Mouse (Mus musculus): ENCODE measurements around the gene Fstl1. TPM values are rescaled to one million over a fixed set of nuclear protein-coding genes. Genes with fewer than 3 reads are reported as not detected.

Fstl1 gene
- total and polyA plus RNA-seq, 3 experiments, result 0.34 to 0.87 (median 0.59) TPM

DNA sequence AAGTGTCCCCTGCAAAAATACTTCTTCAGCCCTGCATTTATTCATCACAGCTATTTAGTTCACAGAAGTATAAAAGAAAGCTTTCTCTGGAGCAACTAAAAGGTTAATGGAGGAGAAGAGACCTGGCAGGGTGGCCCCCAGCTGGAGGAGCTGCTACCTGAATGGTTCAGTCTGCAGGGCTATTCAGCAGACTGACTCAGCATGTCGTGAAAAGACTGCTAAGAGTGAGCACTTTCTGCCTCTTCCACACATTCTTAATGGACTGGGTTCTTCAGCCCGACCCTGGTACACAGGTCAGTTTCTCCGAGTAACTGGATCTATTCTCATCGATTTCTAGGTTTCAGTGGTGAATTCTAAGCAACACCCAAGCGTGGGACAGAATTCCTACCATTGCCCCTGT lies 12.9 kb upstream of the Fstl1 start:
- Histone ChIP-seq H3K4me3 (replicated peaks in 1 of 3; ENCODE audit: low read depth in 2 of 3, low read length in 2 of 3, poor library complexity in 1 of 3) (no peak overlapping the region), H3K9ac (ENCODE audit: insufficient read depth, low read depth) (no peak overlapping the region), H3K27me3 (replicated peaks) (no peaks in the 10 kb centered on the region), H3K9me3 (replicated peaks; ENCODE audit: low read length) (no peaks in the 10 kb centered on the region), H3K4me2 (ENCODE audit: insufficient read depth, low read depth, poor library complexity, severe bottlenecking) (no peak overlapping the region), H3K36me3 (replicated peaks in 1 of 2; ENCODE audit: control insufficient read depth in 1 of 2, insufficient read depth in 1 of 2, low read length in 1 of 2) (no peaks in the 10 kb centered on the region), H3K4me1 (ENCODE audit: control insufficient read depth in 1 of 2, insufficient read depth in 2 of 2) (no peaks in the 10 kb centered on the region), H3K27ac (ENCODE audit: insufficient read depth, low read depth) (no peak overlapping the region), H3K79me2 (replicated peaks; ENCODE audit: control insufficient read depth, extremely low read depth, insufficient read depth, poor library complexity, severe bottlenecking) (no peaks in the 10 kb centered on the region)
- TF ChIP-seq CHD1 (IDR thresholded peaks at IDR 0.05; ENCODE audit: low read depth, low read length) (no peak), BHLHE40 (IDR thresholded peaks at IDR 0.05; ENCODE audit: low read depth, low read length) (no peak), E2F4 (IDR thresholded peaks at IDR 0.05; ENCODE audit: insufficient replicate concordance, low read depth, low read length) (no peak), IRF4 (IDR thresholded peaks at IDR 0.05; ENCODE audit: low read depth, low read length) (no peak), ELF1 (IDR thresholded peaks at IDR 0.05; ENCODE audit: low read depth, low read length) (no peak), SIN3A (IDR thresholded peaks at IDR 0.05; ENCODE audit: low read length) (no peak), RAD21 (IDR thresholded peaks at IDR 0.05; ENCODE audit: low read depth, low read length) (no peak), MYC (IDR thresholded peaks at IDR 0.05; ENCODE audit: low read depth, low read length) (no peak), POLR2A (IDR thresholded peaks at IDR 0.05; ENCODE audit: low read depth, low read length) (no peak), MXI1 (IDR thresholded peaks at IDR 0.05; ENCODE audit: low read depth, low read length) (no peak), TCF12 (IDR thresholded peaks at IDR 0.05; ENCODE audit: low read depth, low read length) (no peak), UBTF (IDR thresholded peaks at IDR 0.05; ENCODE audit: low read depth, low read length) (no peak), NELFE (IDR thresholded peaks at IDR 0.05; ENCODE audit: low read depth, low read length) (no peak)
- DNase-seq (ENCODE audit: extremely low read depth), result no peak
- in situ Hi-C loops (cut with MboI; ENCODE audit: low pct_ligation_motif_present, low pct_unique_long_range_greater_than_20kb, low sequenced_read_pairs) (no loop called here), dilution Hi-C loops (cut with MboI; ENCODE audit: extremely low pct_ligation_motif_present, extremely low pct_unique_long_range_greater_than_20kb, low sequenced_read_pairs) (no loop called here)

DNA sequence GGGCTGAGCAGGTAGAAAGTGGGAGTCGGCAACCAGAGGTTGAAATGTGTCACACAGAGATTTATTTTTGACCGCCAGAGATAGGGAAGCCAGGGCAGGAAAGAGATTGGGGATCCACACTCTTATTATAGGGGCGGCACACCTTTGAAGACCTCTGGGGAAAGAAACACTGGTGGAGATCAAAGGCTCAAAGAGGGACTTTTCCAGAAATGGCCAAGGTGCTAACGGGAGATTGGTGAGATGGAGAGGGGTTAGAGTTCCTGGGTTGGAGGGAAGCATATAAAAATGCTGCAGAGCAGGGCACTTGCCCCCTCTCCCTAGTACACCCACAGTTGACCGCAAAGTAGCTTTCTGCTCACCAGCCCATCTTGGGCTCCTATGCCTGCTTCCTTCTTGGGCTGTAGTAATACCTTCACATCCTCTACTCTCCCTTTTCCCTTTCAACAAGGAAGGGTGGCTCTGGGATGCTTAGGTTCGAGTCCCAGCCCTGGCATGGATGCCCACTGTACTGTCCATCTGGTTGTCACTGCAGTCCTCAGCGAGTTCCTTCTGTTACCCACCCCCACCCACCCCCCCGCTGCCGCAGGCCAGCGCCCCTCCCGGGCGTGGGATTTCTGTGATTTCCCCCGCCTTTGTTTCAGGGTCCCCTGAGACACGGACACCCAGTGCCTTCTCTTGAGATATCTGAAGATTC lies 360 bp upstream of the Fstl1 start:
- H3K9me3 ChIP-seq (replicated peaks; ENCODE audit: low read length), result no peaks in the 10 kb centered on the region
- no peak overlapping the region for H3K4me2 ChIP-seq (ENCODE audit: insufficient read depth, low read depth, poor library complexity, severe bottlenecking)
- in situ Hi-C loops (cut with MboI; ENCODE audit: low pct_ligation_motif_present, low pct_unique_long_range_greater_than_20kb, low sequenced_read_pairs), result no loop called here
- H3K4me1 ChIP-seq (ENCODE audit: control insufficient read depth in 1 of 2, insufficient read depth in 2 of 2), result peaks cover under 1 to 4% of the 10 kb centered on the region in 2 experiments; a peak in 2 of 4 replicates
- H3K4me3 ChIP-seq (replicated peaks in 1 of 3; ENCODE audit: low read depth in 2 of 3, low read length in 2 of 3, poor library complexity in 1 of 3), result no peak overlapping the region
- no peak for DNase-seq (ENCODE audit: extremely low read depth)
- no peaks in the 10 kb centered on the region for H3K79me2 ChIP-seq (replicated peaks; ENCODE audit: control insufficient read depth, extremely low read depth, insufficient read depth, poor library complexity, severe bottlenecking)
- peaks cover 2% of the 10 kb centered on the region for H3K27me3 ChIP-seq (replicated peaks)
- no peaks in the 10 kb centered on the region for H3K36me3 ChIP-seq (replicated peaks in 1 of 2; ENCODE audit: control insufficient read depth in 1 of 2, insufficient read depth in 1 of 2, low read length in 1 of 2)
- no peak overlapping the region for H3K27ac ChIP-seq (ENCODE audit: insufficient read depth, low read depth)
- dilution Hi-C loops (cut with MboI; ENCODE audit: extremely low pct_ligation_motif_present, extremely low pct_unique_long_range_greater_than_20kb, low sequenced_read_pairs), result no loop called here
- no peak for TF ChIP-seq EP300 (IDR thresholded peaks at IDR 0.05; ENCODE audit: low read length)
- no peak for TF ChIP-seq BHLHE40 (IDR thresholded peaks at IDR 0.05; ENCODE audit: low read depth, low read length)
- TF ChIP-seq ZC3H11A (IDR thresholded peaks at IDR 0.05; ENCODE audit: low read depth, low read length), result no peak
- no peak for TF ChIP-seq E2F4 (IDR thresholded peaks at IDR 0.05; ENCODE audit: insufficient replicate concordance, low read depth, low read length)
- TF ChIP-seq KAT2A (IDR thresholded peaks at IDR 0.05; ENCODE audit: insufficient replicate concordance, low read length), result no peak
- no peak for TF ChIP-seq RAD21 (IDR thresholded peaks at IDR 0.05; ENCODE audit: low read depth, low read length)
- TF ChIP-seq MAZ (IDR thresholded peaks at IDR 0.05; ENCODE audit: low read depth, low read length), result no peak
- no peak for TF ChIP-seq CTCF (conservative IDR thresholded peaks at IDR 0.05 in 1 of 2, IDR thresholded peaks at IDR 0.05 in 1 of 2; ENCODE audit: low read depth in 2 of 2, low read length in 2 of 2)
- TF ChIP-seq SMC3 (IDR thresholded peaks at IDR 0.05; ENCODE audit: low read depth, low read length), result no peak
- no peak overlapping the region for H3K9ac ChIP-seq (ENCODE audit: insufficient read depth, low read depth)
